9 mouse cellular contexts compared by ENCODE assay signal in the genomic region with DNA sequence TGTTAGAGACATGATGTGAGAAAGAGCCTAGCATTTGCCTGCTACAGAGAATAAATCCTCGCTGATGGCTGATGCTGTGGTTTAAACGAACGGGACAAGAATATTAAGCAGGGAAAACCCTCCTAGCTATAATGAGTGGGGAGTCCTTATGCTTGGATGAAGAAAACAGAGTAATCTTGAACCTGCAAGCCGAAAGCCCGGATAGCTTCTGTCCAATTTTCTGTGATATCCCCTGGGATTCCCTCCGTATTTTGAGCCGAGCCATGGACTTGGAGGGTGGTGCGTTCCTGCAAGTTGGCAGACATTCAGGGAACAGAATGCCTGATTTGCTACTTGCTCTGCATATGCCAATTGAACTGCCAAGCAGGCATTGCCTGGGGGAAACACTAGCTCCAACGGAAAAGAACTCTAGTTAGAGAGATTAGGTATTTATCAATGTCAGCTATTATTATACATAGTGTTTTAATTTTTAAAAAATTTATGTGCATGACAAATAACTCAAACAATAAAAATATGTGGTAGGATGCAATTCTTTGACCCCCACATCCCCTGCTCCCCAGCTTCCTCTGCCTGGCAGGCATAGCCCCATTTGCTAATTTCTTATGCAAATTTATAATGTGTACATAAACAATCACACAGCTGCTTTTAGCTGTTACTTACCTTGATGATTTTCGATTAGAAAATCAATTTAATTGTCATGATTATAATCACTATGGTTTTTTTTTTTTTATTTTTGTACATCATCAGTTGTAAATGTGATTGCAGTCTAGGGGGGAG.
A peak's percentile ranks its signal among the peaks of the same experiment; 100 is the strongest.
DNase-seq lines count a peak whose midpoint lies in the region; ATAC-seq lines count a peak whose summit lies in the region.
"Had no signal": no experiment of that assay in that cellular context is flagged by ENCODE, and none has a peak within 500 bp of the region (broad histone marks: within the 10 kb centered on the region; RNA-seq: fewer than 3 reads in every experiment).

No protein-coding gene starts in this region.

- H3K4me3 ChIP-seq in hindbrain, embryonic 13.5 days = peak overlapping the region; percentile 2
- no peak overlapping the region for H3K4me3 ChIP-seq in hindbrain, embryonic 10.5 days
- no peak overlapping the region for H3K4me3 ChIP-seq in neural tube, embryonic 14.5 days (ENCODE audit: low read depth, low read length)
- H3K4me3 ChIP-seq: stomach, embryonic 15.5 days had no signal

- 33% methylated on average over 10 of the region's 10 CpGs for WGBS in hindbrain, embryonic 13.5 days
- WGBS in hindbrain, embryonic 10.5 days = 79% methylated on average over 10 of the region's 10 CpGs
- 24% methylated on average over 10 of the region's 10 CpGs for WGBS in neural tube, embryonic 14.5 days

- peak; percentile 93 for ATAC-seq in hindbrain, embryonic 13.5 days (ENCODE audit: low FRiP score)
- peak; percentile 90 for ATAC-seq in neural tube, embryonic 14.5 days (ENCODE audit: low read depth)
- ATAC-seq in erythroblast, adult 5-6 weeks (replicated peaks; ENCODE audit: low FRiP score, poor library complexity, severe bottlenecking) = no peak
- no peak for ATAC-seq in megakaryocyte progenitor cell, adult 5-6 weeks (replicated peaks; ENCODE audit: poor library complexity)

- no peaks in the 10 kb centered on the region for H3K36me3 ChIP-seq in hindbrain, embryonic 13.5 days
- H3K36me3 ChIP-seq in hindbrain, embryonic 10.5 days = no peaks in the 10 kb centered on the region
- no peaks in the 10 kb centered on the region for H3K36me3 ChIP-seq in neural tube, embryonic 14.5 days (ENCODE audit: control insufficient read depth, insufficient read depth, low read length)
- H3K36me3 ChIP-seq: stomach, embryonic 15.5 days had no signal

- H3K4me1 ChIP-seq in hindbrain, embryonic 13.5 days (replicated peaks) = peaks cover 9% of the 10 kb centered on the region
- no peaks in the 10 kb centered on the region for H3K4me1 ChIP-seq in hindbrain, embryonic 10.5 days (replicated peaks)
- H3K4me1 ChIP-seq in neural tube, embryonic 14.5 days (ENCODE audit: control insufficient read depth, insufficient read depth, low read length) = peaks cover 5% of the 10 kb centered on the region; the same call in 1 of the 2 replicates
- H3K4me1 ChIP-seq: stomach, embryonic 15.5 days had no signal

- no peaks in the 10 kb centered on the region for H3K27me3 ChIP-seq in hindbrain, embryonic 13.5 days
- H3K27me3 ChIP-seq in hindbrain, embryonic 10.5 days (ENCODE audit: insufficient read depth, poor library complexity, severe bottlenecking) = no peaks in the 10 kb centered on the region
- H3K27me3 ChIP-seq in neural tube, embryonic 14.5 days (ENCODE audit: control insufficient read depth, insufficient read depth, low read length) = no peaks in the 10 kb centered on the region
- H3K27me3 ChIP-seq: stomach, embryonic 15.5 days had no signal

- no peak for DNase-seq in hindbrain, embryonic 10.5 days (ENCODE audit: low spot score)
- DNase-seq in cerebellum, postnatal 25 days = peak; percentile 76 to 80
- peak; percentile 64 to 88 for DNase-seq in layer of hippocampus, adult 18-20 months (ENCODE audit: low spot score in 2 of 2)
- no peak for DNase-seq in lung, postnatal 10 days

- peak overlapping the region; percentile 69 for H3K27ac ChIP-seq in hindbrain, embryonic 13.5 days
- no peak overlapping the region for H3K27ac ChIP-seq in hindbrain, embryonic 10.5 days
- H3K27ac ChIP-seq in neural tube, embryonic 14.5 days (ENCODE audit: low read depth, low read length) = peak overlapping the region; percentile 22; the same call in 1 of the 2 replicates
- H3K27ac ChIP-seq: stomach, embryonic 15.5 days had no signal

- H3K9me3 ChIP-seq in hindbrain, embryonic 13.5 days = no peaks in the 10 kb centered on the region
- H3K9me3 ChIP-seq in hindbrain, embryonic 10.5 days = no peaks in the 10 kb centered on the region
- no peaks in the 10 kb centered on the region for H3K9me3 ChIP-seq in neural tube, embryonic 14.5 days (ENCODE audit: control insufficient read depth, low read length)
- H3K9me3 ChIP-seq: stomach, embryonic 15.5 days had no signal

- peak overlapping the region; percentile 35 for H3K4me2 ChIP-seq in hindbrain, embryonic 13.5 days
- peak overlapping the region; percentile 11; the same call in 1 of the 2 replicates for H3K4me2 ChIP-seq in neural tube, embryonic 14.5 days (ENCODE audit: low read depth, low read length)
- H3K4me2 ChIP-seq: stomach, embryonic 15.5 days had no signal

- H3K9ac ChIP-seq in hindbrain, embryonic 13.5 days = no peak overlapping the region
- H3K9ac ChIP-seq in neural tube, embryonic 14.5 days (replicated peaks; ENCODE audit: low read depth, low read length) = no peak overlapping the region
- H3K9ac ChIP-seq: stomach, embryonic 15.5 days had no signal

Comparison
In these comparisons a context has a peak if more than half of its experiments do, and no peak if none do; other contexts are left out.
1. ATAC-seq: peak in hindbrain, embryonic 13.5 days (single experiment) and neural tube, embryonic 14.5 days (single experiment); none in erythroblast, adult 5-6 weeks (single experiment) and megakaryocyte progenitor cell, adult 5-6 weeks (single experiment).
2. DNase-seq: peak in cerebellum, postnatal 25 days (2 of 2) and layer of hippocampus, adult 18-20 months (2 of 2); none in hindbrain, embryonic 10.5 days (single experiment) and lung, postnatal 10 days (single experiment).